Mouse (Mus musculus): ENCODE measurements at regions not wholly inside any gene's neighbourhood (a gene's known extent, or its start where the extent isn't known, plus 50 kb on each side); places are given as distances from the start of the nearest gene placed in this dataset.

- H3K9me3 ChIP-seq (ENCODE audit: control insufficient read depth, low read length): no peaks in the 10 kb centered on the region
- no peaks in the 10 kb centered on the region for H3K36me3 ChIP-seq (ENCODE audit: control insufficient read depth)
- peaks cover 2% of the 10 kb centered on the region for H3K4me1 ChIP-seq (ENCODE audit: control insufficient read depth)
These were observed 96.7 kb downstream of the Kcnrg start for GRCm38 (mm10) chr14:61703916-61704315.

DNA sequence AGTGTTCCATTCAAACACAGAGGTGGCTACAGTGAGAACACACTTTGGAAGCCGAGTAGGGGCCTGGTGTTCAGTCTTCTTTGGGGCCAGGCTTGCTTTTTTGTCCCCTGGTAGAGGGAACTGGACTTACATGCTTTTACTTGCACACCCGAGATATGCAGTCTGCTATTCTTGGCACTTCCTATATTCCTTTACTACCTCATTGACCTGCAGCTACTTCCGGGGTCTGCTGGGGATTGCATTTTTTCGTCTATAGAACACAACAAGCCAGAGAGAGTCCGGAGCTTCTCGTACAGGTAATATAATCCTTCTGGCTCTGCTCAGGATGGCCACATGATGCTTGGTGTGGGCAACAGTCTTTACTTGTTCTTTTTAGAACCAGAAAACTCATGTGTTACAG is 99.7 kb downstream of the Kcnrg start:
- H3K36me3 ChIP-seq (ENCODE audit: control insufficient read depth): no peaks in the 10 kb centered on the region
- peaks cover 2% of the 10 kb centered on the region for H3K4me1 ChIP-seq (ENCODE audit: control insufficient read depth)
- H3K9me3 ChIP-seq (ENCODE audit: control insufficient read depth, low read length): no peaks in the 10 kb centered on the region
- TF ChIP-seq GATA1 (IDR thresholded peaks at IDR 0.05; ENCODE audit: low read length): no peak
- H3K4me3 ChIP-seq (replicated peaks): no peak overlapping the region
- H3K27me3 ChIP-seq (ENCODE audit: control insufficient read depth): peaks cover 3% of the 10 kb centered on the region; the same call in 1 of the 2 replicates

More at GRCm38 (mm10) chr14:61703916-61704315, 96.7 kb downstream of the Kcnrg start:
- TF ChIP-seq TAL1 (IDR thresholded peaks at IDR 0.05; ENCODE audit: low read length) (no peak), GATA1 (IDR thresholded peaks at IDR 0.05; ENCODE audit: low read length) (no peak)
- H3K27me3 ChIP-seq (ENCODE audit: control insufficient read depth): peaks cover 6% of the 10 kb centered on the region
- H3K4me3 ChIP-seq (replicated peaks): no peak overlapping the region

DNA sequence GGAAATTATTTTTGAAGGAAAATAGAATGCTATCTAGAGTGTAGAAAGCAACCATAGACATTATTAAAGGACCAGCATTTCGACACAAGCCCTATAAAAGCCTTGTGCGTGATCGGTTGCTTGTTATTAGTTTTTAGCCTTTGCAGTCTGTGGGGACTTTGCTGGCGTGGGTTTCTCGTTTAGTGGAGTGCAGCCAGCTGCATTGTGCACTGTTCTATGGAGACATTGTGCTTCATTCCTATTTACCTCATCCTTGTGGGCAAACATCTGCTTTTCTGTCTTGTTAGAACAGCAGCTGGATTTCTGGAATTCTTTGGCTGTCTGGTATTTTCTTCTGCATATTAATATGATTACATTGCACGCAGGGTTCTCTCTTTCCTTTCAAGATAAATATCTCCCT is 101.1 kb downstream of the Kcnrg start:
- Histone ChIP-seq H3K27me3 (ENCODE audit: control insufficient read depth) (peaks cover 3% of the 10 kb centered on the region; the same call in 1 of the 2 replicates), H3K4me1 (ENCODE audit: control insufficient read depth) (peaks cover 1% of the 10 kb centered on the region), H3K4me3 (replicated peaks) (no peak overlapping the region), H3K9me3 (ENCODE audit: control insufficient read depth, low read length) (no peaks in the 10 kb centered on the region), H3K36me3 (ENCODE audit: control insufficient read depth) (no peaks in the 10 kb centered on the region)
- TF ChIP-seq GATA1 (IDR thresholded peaks at IDR 0.05; ENCODE audit: low read length) (no peak), TAL1 (IDR thresholded peaks at IDR 0.05; ENCODE audit: low read length) (no peak)

DNA sequence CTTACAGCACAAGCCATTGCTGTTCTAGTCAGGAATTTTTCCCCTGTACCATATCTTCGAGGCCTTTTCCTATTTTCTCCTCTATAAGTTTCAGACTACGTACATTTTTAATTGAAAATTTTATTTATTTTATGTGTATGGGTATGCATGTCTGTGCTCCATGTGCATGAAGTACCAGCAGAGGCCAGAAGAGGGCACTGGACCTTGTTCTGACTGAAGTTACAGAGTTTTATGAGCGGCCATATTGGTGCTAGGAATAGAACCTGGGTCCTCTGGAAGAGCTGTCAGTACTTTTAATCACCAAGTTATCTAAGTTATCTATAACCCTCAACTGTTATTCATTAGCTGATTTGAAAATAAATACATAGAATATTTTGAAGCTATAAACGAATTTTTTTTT is 108.5 kb downstream of the Kcnrg start:
- Histone ChIP-seq H3K4me1 (ENCODE audit: control insufficient read depth) (no peaks in the 10 kb centered on the region), H3K4me3 (replicated peaks) (no peak overlapping the region), H3K9me3 (ENCODE audit: control insufficient read depth, low read length) (peaks cover 4% of the 10 kb centered on the region), H3K36me3 (ENCODE audit: control insufficient read depth) (no peaks in the 10 kb centered on the region), H3K27me3 (ENCODE audit: control insufficient read depth) (peaks cover under 1% of the 10 kb centered on the region; the same call in 1 of the 2 replicates)
- no peak for TF ChIP-seq GATA1 (IDR thresholded peaks at IDR 0.05; ENCODE audit: low read length)
- no peak for TF ChIP-seq TAL1 (IDR thresholded peaks at IDR 0.05; ENCODE audit: low read length)

GRCm38 (mm10) chr14:61718392-61719124 is 111.3 kb downstream of the Kcnrg start:
- Histone ChIP-seq H3K27me3 (ENCODE audit: control insufficient read depth) (no peaks in the 10 kb centered on the region), H3K4me3 (replicated peaks) (no peak overlapping the region), H3K9me3 (ENCODE audit: control insufficient read depth, low read length) (peaks cover 4% of the 10 kb centered on the region), H3K36me3 (ENCODE audit: control insufficient read depth) (no peaks in the 10 kb centered on the region), H3K4me1 (ENCODE audit: control insufficient read depth) (no peaks in the 10 kb centered on the region)
- no peak for TF ChIP-seq TAL1 (IDR thresholded peaks at IDR 0.05; ENCODE audit: low read length)
- TF ChIP-seq GATA1 (IDR thresholded peaks at IDR 0.05; ENCODE audit: low read length): no peak

DNA sequence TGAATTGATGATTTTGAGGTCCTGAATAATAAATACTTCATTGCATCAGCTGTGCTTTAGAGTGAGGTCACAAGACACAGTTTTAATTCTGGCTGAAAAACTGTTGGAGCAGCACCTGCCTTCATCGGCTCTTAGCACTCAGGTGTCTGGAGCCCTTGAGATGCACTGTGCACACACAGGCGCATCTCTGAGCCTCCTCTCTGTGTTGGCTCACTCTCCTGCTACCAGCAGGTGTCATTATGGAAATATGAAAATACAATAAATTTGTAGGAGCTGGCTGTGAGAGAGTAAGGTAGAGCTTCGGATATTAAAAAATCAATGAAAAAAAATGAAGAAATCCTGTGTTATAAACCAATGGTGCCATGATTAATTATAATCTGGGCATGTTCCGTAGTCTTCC is 114.0 kb downstream of the Kcnrg start:
- Histone ChIP-seq H3K36me3 (ENCODE audit: control insufficient read depth) (no peaks in the 10 kb centered on the region), H3K27me3 (ENCODE audit: control insufficient read depth) (no peaks in the 10 kb centered on the region), H3K4me3 (replicated peaks) (no peak overlapping the region), H3K9me3 (ENCODE audit: control insufficient read depth, low read length) (no peaks in the 10 kb centered on the region), H3K4me1 (ENCODE audit: control insufficient read depth) (no peaks in the 10 kb centered on the region)
- TF ChIP-seq TAL1 (IDR thresholded peaks at IDR 0.05; ENCODE audit: low read length) (no peak), GATA1 (IDR thresholded peaks at IDR 0.05; ENCODE audit: low read length) (no peak)

GRCm38 (mm10) chr14:61724942-61725341 is 117.7 kb downstream of the Kcnrg start:
- Histone ChIP-seq H3K36me3 (ENCODE audit: control insufficient read depth) (no peaks in the 10 kb centered on the region), H3K27me3 (ENCODE audit: control insufficient read depth) (no peaks in the 10 kb centered on the region), H3K4me1 (ENCODE audit: control insufficient read depth) (no peaks in the 10 kb centered on the region), H3K4me3 (replicated peaks) (no peak overlapping the region), H3K9me3 (ENCODE audit: control insufficient read depth, low read length) (no peaks in the 10 kb centered on the region)
- TF ChIP-seq GATA1 (IDR thresholded peaks at IDR 0.05; ENCODE audit: low read length) (no peak), TAL1 (IDR thresholded peaks at IDR 0.05; ENCODE audit: low read length) (no peak)

GRCm38 (mm10) chr14:61728562-61728961 is 121.3 kb downstream of the Kcnrg start:
- TF ChIP-seq GATA1 (IDR thresholded peaks at IDR 0.05; ENCODE audit: low read length) (no peak), TAL1 (IDR thresholded peaks at IDR 0.05; ENCODE audit: low read length) (no peak)
- H3K9me3 ChIP-seq (ENCODE audit: control insufficient read depth, low read length): no peaks in the 10 kb centered on the region

DNA sequence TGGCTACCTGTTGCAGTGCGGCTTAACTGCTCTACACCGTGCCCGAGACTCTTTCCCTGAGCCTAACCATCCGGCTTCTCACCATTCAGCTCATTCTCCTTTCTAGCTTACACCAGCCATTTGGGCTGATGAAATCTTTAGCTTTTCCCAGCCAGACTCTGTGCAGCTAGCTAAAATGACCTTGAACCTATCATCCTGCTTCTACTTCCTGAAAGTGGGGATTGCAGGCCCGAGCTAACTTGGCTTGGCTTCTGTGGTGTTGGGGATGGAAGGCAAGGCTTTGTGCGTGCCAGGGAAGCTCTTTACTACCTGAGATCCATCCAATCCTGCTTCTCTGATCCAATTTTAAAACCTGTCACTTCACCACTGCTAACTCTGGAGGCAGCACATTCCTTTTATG is 128.3 kb downstream of the Kcnrg start:
- no peak for TF ChIP-seq GATA1 (IDR thresholded peaks at IDR 0.05; ENCODE audit: low read length)
- no peak for TF ChIP-seq TAL1 (IDR thresholded peaks at IDR 0.05; ENCODE audit: low read length)
- Histone ChIP-seq H3K9me3 (ENCODE audit: control insufficient read depth, low read length) (no peaks in the 10 kb centered on the region), H3K36me3 (ENCODE audit: control insufficient read depth) (no peaks in the 10 kb centered on the region)

More at GRCm38 (mm10) chr14:61728562-61728961, 121.3 kb downstream of the Kcnrg start:
- no peaks in the 10 kb centered on the region for H3K4me1 ChIP-seq (ENCODE audit: control insufficient read depth)
- H3K36me3 ChIP-seq (ENCODE audit: control insufficient read depth): no peaks in the 10 kb centered on the region
- H3K4me3 ChIP-seq (replicated peaks): no peak overlapping the region
- no peaks in the 10 kb centered on the region for H3K27me3 ChIP-seq (ENCODE audit: control insufficient read depth)

More for the DNA sequence above, 128.3 kb downstream of the Kcnrg start:
- no peak overlapping the region for H3K4me3 ChIP-seq (replicated peaks)
- H3K27me3 ChIP-seq (ENCODE audit: control insufficient read depth): no peaks in the 10 kb centered on the region
- H3K4me1 ChIP-seq (ENCODE audit: control insufficient read depth): peaks cover 9% of the 10 kb centered on the region

Measured in erythroblast, embryonic 14.5 days (primary cell).